Mouse (Mus musculus) urinary bladder, postnatal 14 days (tissue): ENCODE data around the gene Btbd16.

Experiments
- DNase-seq: peaks from one replicate; pipeline ENCODE4 v3.0.0; 2021; ENCODE audit warnings: low spot score

The Btbd16 gene

DNA sequence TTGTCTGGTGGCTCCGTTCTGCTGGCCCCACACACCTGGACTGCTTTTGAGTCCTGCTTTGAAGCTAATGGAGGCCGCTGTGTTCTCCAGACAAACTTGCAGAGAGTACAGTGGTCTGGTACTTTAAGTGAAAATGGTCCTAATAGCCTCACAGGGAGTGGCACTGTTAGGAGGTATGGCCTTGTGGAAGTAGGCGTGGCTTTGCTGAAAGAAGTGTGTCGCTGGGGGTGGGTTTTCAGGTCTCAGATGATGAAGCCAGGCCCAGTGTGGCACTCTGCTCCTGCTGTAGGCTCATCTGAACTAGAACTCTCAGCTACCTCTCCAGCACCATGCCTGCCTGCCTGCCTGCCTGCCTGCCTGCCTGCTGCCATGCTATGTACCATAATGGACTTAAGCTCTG lies 5.7 kb upstream of the Btbd16 start:
- no peak for DNase-seq

DNA sequence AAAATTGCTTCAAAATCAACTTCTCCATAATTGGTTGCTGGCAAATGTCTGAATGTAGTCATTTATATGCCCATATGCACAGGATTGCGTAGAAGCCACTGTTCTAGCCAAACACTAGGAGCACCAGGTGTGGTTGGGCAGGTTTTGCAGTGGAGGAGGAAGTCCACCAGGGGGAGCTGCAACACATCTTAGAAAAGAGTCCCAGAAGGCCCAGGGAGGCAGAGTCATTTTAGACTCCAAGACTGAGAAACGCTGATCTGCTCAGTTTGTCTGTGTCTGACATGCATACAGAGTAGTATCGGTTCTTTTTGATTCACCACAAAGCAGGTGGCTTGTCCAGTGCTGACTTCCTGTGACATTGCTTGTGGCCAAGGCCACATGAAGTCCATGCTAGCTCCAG lies 3.2 kb upstream of the Btbd16 start:
- DNase-seq = peak; percentile 88

DNA sequence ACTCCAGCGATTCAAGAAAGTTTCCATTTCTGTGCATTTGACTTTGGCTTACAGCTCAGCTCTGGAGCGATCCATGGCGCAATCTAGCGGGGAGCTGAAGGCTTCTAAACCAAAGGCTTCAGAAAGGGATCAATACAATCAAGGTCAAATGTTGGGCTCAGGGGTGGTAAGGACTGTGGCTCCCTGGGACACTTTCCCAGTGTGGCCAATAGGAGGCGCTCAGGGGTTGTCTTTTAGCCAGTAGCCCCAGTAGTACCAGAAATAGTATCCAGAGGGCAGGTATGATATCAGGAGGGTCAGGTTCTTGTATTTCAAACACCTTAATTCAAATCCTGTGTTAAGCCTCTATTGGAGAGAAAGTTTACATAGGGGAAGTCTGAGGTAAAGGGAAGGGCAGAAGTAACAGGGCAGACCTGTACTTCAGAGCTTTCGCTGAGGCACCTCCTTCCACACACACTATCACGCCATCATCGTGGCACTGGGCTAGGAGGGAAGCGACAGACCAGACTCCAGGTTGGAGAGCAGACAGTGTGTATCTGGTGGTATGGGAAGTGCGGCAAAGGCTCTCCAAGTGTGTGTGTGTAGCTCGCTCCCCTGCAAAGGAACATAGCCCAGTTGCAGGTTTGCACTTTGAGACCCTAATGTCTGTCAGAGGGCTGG lies 568 bp upstream of the Btbd16 start:
- DNase-seq = peak; percentile 49

DNA sequence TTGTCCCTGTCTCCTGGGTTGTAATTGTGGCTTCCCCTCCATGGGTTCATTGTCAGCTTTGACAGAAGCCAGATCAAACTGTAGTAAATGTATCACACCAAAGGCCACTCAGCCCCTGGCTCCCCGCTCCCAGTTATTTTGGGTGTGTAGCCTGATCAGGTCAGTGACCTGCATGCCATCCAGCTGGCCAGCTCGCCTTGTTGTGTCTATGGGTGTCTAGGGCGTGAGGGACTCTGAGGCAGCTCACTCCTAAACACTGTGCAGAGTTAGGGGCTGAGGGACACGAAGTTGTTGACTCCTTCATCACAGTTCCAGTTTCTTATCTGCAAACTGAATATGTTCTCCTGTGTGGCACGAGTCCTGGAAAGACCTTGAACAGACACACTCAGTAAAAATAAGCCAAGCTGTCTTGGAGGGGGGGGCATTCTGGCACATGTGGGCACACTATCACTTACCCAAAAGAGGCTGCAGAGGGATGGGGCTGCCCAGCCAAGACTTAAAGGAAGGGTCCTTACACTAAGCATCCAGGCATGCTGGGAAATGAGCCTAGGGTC lies 7.1 kb downstream of the Btbd16 start:
- no peak for DNase-seq

DNA sequence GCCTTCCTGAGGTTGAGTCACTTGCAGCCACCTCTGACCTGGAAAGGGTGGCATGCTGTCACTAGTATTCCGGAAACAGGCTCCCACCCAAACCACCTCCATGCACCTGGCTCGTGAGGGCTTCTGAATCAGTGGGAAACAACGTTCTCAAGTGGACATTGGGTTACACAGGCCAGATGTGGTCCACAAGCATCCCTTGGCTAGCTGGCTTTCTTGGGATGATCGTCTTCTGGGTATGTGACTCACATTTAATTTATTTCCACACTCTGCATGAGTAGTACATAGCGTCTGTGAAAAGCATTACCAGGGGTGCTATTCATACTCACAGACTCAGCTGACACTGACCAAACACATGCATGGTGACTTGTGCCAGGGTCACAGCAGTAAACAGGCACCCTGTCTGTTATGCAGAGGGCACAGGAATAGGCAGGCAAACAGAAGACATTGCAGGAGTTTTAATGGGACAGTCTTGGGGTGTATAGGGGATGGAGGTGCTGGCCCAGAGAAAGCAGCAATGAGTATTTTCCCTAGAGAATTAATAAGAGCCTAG lies 8.7 kb downstream of the Btbd16 start:
- DNase-seq = no peak

DNA sequence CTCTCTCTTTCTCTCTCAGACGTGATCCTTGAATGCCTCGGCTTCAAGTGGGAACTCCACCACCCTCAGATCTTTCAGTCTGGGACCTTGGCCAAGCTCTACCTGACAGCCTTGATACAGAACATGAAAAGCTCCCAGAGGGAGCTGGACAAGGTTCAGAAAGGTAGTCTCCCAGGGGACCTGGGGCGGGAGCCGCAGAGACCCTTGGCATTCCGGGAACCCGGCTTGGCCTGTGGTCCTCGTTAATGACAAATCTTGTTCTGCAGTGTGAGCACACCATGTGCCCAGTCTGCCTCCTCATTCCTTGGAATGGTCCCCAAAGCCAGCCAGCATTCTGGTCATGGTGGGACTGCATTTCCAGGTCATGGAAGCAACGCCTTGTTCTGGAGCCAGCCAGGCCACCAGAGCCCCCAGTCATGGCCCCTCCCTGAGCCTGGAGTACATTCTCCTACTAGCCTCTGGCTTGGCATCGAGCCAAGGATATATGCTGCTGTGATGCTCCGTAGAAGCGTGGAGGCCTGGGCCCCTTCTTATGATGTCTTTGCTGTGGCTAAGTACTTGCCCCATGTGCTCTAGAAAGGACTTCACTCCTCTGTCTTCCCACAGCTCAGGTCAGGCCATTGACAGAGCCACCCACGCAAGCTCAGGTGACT lies 12.2 kb downstream of the Btbd16 start:
- DNase-seq = no peak

DNA sequence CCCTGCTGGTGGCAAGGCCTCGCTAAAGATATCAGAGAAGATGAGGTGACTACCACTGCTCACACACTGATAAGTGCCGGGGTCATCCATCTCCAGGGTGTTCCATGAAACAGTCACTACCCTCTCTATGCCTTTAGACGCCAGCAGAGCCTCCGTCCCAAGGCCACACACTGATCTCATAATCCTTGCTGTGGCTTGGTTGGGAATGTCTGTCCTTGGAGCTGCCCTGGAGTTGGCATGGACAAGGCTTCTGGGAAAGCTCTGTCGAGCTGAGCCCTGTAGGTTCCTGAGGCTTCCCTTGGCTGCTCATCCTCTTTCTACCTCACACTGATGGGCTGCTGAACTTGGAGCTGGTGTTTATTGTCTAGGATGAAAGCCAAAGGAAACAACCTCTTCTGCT lies 12.8 kb downstream of the Btbd16 start:
- no peak for DNase-seq

DNA sequence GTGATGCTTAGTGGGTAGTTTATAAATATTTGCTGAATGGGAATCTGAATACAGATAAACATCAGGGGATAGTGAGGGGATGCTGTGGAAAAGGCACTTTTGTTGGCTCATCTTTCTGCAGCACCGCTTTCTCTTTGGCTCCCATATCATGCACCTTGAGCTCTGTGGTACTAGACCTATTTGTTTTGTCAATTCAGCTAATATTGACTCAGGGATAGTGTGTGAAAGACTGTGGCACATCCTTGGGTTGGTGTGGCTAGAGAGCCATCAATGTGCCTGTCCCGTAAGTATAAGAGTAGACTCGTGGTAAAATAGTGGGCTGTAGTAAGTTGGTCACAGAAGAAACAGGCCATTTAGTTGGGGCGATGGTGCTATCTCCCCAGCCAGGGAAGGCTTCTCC lies 13.7 kb downstream of the Btbd16 start:
- no peak for DNase-seq

DNA sequence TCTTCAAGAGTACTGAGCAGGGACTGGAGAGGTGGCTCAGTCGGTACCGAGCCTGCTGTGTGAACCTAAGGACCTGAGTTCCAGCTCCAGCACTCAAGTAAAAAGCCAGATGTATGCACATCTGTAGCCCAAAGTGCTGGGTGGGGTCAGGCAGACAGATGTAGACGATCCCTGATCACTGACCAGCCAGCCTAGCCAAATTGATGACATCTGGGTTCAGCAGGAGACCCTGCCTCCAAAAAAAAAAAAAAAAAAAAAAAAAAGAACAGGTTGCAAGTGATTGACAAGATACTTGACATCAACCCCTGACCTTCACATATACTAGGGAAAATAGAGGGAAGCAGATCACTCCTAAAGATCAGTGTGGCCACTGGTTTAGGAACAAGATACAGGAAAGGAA lies 15.1 kb downstream of the Btbd16 start:
- no peak for DNase-seq

DNA sequence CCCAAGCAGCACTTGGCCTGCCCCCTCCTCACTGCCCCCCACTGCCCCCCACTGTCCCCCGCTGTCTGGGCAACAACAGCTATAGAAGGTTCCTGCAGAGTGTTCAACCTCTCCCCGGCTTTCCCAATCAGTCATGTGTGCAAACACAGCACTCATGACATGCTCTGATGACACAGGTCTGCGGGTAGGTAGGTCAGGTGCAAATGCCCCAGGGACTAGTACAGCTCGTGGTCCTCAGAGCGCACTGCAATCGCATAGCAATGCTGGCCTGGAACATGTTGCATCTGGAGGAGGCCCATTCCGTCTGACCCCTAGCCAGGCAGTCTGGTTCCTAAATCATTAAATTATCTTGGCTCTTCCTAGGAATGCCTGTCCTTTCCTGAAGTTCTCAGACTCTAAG lies 15.6 kb downstream of the Btbd16 start:
- no peak for DNase-seq

DNA sequence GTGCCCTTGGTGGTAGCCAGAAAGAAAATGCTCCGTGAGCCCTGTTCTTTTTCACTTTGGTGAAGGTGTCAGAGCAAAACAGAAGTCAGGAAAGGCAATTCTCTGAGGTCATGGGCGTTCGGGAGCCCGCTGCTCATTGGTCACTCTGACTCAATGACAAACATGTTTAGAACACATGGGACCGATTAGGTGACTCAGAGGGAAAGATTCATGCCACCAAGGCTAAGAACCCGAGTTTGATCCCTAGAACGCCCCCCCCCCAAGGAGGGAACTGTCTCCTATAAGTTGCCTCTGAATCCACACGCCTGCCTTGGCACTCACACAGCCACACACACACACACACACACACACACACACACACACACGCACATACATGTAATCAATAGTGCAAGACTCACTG lies 19.8 kb downstream of the Btbd16 start:
- DNase-seq = no peak

DNA sequence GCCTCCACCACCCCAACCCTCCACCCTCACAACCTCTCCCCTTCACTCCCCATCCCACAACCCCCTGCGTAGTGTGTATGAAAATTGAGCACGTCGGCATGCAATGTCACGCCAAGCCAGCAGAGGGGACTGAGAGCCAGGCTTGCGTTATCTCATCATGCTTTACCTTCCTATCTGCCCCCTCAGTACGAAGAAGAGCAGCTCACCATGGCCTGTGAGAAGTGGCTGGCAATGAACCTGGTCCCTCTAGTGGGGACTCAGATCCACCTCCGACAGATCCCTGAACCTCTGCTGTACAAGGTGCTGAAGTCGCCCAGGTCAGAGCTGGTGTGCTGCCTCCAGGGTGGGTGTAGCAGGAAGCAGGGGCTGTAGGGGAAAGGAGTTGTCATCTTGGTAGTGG lies 22.9 kb downstream of the Btbd16 start:
- DNase-seq = no peak

DNA sequence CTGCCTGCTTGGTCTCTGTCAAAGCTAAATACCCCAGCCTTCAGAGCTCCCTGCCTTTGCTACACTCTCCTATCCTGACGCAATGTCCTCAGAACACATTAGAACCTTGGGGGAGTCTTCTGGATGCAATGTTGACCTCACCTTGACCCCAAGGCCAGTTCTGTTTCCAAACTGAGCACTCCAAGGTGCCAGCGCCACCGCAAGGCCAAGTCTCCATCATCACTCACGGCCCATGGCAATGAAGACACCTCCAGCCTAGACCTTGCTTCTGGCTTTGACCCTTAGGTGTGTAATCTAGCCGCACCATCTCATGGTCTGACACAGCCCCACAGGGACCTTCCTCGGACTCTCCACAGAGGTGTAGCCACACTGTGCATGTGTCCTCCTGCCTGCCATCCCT lies 23.7 kb downstream of the Btbd16 start:
- DNase-seq = no peak

DNA sequence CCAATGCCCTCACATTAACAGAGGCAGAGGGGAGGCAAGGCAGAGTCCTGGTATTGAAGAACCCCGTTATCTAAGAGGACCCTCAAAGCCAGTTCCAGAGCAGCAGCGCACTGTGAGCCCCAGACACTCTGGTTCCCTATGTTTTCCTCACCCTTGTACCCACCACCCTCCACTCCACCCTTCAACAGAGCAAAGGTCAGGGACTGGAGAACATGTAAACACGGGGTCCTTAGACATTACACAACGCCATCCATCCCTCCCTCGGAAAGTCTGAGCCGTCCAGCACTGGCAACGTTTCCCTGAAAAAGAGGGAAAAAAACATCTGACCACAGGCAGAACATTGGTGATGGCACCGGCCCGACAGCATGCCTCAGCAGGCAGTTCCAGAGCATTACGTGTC lies 25.5 kb downstream of the Btbd16 start:
- DNase-seq = no peak

DNA sequence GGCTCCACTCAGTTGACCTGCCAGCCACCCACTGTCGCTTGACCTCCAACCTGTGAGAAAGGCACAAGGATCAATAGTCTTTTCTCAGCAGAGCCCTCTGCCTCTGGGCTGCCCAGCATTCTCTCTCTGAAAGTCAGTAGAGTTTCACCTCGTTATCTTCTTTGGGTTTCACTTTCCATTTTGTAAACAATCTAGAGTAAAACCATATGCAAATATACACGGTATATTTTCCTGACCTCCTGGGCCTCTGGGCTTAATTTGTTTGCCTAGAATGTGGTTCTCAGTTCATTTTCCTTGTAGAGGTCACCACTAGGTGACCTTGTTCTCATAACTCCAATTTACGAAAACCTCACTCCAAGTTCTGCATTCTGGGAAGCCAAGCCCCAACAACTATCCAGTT lies 26.8 kb downstream of the Btbd16 start:
- no peak for DNase-seq

DNA sequence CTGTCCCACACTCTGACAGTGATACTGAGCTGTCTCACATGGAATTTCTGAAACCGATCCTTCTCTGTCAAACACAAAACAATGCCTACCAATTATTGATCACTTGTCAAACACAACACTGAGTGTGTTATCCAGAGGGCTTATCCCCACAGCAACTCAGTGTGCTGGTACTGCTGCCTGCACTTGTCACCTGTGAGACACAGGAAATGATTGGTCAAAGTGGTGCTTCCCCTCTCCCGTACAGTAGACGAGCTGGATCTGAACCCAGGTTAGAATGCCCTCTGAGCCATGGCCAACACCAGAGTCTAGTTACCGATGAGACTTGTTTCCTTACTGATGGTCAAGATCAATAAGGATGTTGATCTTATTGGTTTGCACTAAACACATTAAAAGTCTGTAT lies 27.9 kb downstream of the Btbd16 start:
- DNase-seq = no peak

DNA sequence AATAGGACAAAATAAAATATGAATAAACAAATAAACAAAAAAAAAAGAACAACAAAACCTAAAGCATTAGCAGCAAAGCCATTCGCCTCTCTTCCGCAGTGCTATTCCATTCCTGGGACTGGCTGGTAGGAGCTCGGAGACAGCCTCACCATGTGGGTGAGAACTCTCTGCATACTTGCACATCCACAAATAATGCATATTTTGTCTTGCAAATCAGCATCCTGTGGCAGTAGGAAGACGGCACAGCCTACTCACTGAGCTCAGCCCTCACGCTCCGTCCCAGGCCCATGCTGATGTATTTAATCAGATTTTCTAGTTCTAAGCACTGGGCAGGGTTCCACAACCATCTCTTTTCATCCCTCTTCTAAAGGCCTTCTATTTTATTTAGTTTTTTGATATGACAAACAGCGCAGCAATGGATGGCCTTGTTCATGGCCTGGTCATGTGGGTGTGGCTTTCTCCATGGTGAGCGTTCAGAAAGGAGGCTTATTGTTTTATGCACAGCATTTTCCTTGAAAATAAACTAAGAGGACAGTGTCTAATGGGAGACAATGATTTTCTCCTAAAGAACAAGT lies 29.5 kb downstream of the Btbd16 start:
- DNase-seq = no peak

DNA sequence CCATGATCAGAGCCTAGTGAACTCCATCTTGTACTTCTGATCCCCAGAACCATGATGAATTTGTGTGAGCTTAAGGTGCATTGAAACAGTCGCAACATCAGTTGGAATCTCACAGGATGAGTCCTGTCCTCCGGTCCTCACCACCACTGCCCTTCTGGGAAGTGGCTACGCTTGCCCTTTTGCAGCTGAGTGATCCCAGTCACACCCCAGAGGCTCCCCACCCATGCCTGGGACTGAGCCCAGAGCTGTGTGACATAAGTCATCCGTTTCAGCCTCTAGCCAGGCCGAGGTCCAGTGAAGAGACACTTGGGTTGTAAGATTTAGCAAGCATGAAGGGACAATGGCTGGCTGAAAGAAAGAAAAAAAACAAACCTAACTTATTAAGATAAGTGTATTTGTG lies 31.1 kb downstream of the Btbd16 start:
- DNase-seq = no peak

DNA sequence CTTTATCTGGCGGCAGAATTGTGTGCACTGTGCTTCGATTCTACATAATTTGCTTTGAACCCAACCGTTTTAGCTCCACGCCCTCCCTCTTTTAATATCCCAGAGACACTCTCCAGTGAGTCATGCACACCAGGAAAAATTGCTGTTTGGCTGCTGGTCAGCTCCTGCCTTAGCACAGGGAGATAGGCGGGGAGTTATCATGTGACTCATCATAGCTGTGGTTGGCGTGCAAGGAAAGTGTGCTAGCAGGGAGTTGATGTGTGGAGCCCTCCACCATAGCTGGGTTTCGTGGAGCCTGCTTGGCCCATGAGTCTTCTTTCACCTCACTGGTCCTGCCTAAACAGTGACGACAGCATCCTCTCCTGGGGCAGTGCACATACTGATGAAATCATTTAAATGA lies 33.9 kb downstream of the Btbd16 start:
- peak; percentile 74 for DNase-seq

DNA sequence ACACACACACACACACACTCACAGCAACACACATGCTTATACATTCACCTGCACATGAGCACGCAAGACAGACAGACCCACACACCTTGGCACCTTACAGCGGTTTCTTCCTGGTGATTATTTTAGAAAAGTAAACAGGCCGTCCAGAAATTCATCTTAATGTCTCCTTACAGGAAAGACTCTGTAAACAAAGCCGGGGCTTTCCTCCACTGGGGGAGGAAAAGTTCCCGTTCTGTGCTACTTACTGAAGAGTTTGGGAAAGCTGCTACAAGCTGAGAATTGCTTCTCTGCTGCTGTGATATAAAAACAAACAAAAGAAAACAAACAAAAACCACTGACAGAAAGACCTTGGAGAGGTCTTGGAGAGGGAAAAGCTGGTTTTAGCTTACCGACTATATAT lies 34.8 kb downstream of the Btbd16 start:
- no peak for DNase-seq

DNA sequence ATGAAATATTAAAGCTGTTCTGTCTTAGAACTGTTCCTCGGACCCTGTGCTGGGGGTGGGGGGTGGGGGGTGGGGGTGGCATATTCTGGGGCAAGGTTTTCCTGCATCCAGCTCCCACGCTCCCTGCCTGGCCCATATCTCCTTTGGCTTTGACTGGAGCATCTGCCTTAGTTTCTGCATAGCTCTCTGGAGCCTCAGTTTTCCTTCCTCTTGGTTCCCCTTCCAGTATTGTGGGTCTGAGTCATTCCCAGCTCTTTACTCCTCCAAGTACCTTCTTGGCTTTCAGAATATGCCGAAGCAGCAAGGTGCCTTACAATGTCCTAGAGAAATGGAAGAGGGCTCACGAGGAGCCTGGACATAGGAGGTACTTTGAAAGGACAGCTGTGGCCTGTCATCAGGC lies 36.4 kb downstream of the Btbd16 start:
- DNase-seq = no peak

DNA sequence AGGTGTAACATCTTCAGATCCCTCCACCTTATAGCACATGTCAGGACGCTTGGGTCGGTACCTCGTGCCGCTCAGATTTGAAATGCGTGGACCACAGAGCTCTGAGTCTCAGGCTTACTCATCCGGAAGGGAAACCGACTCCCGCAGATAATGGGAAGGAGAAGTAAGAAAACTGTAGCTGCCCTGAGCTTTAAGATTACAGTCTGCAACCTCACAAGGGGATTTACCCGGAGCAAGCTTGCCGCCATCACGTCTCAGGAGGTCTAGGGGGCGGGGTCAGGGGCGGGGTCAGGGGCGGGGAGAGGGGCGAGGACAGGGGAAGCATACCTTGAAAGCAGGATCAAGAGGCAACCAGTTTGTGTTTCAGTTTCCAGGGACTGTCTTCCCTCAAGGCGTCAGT lies 38.5 kb downstream of the Btbd16 start:
- no peak for DNase-seq

DNA sequence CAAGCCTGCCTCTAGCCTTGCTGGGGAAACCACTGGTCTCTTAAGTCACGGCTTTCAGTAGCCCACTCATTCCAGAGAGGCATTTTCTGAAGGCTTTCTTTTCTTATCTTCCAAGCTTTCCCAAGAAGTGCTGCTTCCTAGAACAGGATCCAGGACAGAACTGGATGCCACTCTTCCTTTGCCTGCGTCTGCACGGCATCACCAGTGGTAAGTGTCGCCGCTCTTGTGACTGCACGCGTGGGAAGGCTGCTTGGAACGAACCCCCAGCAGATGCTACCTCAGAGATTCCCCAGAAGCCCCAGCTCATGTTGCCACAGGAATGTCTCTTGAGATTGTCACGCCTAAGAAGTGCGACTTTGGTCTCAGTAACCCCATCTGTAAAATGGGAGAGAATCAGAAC lies 41.7 kb downstream of the Btbd16 start:
- DNase-seq = no peak
